Mouse (Mus musculus): ENCODE measurements around the gene Fam131b. TPM values are rescaled to one million over a fixed set of nuclear protein-coding genes. Genes with fewer than 3 reads are reported as not detected.

Fam131b gene
- total and polyA plus RNA-seq, 3 experiments = 0.60 to 0.82 (median 0.61) TPM

DNA sequence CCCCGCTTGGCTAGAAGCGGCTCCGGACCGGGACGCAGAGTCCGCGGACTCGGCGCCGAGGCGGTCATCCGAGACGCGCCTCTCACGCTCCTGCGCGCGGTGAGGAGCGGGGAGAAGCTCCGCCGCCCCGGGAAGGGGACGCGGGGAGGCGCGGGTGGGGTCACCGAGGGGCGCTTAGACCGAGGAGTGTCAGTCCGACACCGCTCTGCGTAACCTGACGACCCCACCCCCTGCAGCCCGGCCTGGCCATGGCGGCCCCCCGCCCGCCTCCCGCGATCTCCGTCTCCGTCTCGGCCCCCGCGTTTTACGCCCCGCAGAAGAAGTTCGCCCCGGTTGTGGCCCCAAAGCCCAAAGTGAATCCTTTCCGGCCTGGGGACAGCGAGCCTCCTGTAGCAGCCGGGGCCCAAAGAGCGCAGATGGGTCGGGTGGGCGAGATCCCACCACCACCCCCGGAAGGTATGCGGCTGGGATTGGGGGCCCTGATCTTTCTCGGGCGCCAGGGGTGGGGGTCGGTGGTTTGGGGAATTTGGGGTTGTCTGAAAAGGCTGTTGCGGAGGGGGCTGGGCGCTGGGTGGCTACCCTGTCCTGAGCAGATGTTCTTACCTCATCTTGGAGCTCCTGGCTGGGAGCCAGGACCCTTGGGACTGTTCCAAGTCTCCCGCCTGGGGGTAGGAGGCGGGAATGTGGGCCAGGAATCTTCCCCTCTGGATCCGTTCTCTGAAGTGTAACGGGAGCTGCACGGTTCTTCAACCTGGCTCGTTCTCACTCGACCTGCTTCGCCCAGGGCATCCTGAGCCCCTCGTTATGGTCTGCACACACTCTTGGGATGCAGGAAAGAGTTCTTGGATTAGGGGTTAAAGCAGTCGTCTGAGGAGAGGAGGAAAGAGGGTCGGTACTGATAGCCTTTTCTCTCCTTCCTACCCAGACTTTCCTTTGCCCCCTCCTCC is 25.9 kb upstream of the Fam131b start:
- TF ChIP-seq EP300 (IDR thresholded peaks at IDR 0.05; ENCODE audit: insufficient read depth, low read depth, low read length) (0 out of 2 replicates have a peak, but pooled peaks have one; percentile 23), POLR2A (IDR thresholded peaks at IDR 0.05; ENCODE audit: insufficient read depth, low read depth, low read length) (peak; percentile 80), CTCF (IDR thresholded peaks at IDR 0.05) (peak; percentile 16; the same call in 1 of the 2 replicates)
- Histone ChIP-seq H3K36me3 (ENCODE audit: control insufficient read depth, insufficient read depth, low read length) (peaks cover 26% of the 10 kb centered on the region), H3K4me3 (peak overlapping the region; percentile 78), H3K9ac (ENCODE audit: low read depth, low read length) (peak overlapping the region; percentile 98), H3K4me1 (ENCODE audit: control insufficient read depth, insufficient read depth, low read length) (peaks cover 21% of the 10 kb centered on the region), H3K27ac (peak overlapping the region; percentile 99), H3K79me2 (replicated peaks; ENCODE audit: control insufficient read depth, insufficient read depth, low read length) (no peaks in the 10 kb centered on the region), H3K27me3 (ENCODE audit: control insufficient read depth, insufficient read depth, low read length) (no peaks in the 10 kb centered on the region)
- DNase-seq = peak; percentile 85 to 88
- WGBS = 1% methylated on average over 58 of the region's 72 CpGs
- intact Hi-C loops (cut with DNase I) = loop anchor here (5.0 kb wide), 2 partner anchors 82 to 192 kb away; partner anchors contain the start of gene Tas2r126

DNA sequence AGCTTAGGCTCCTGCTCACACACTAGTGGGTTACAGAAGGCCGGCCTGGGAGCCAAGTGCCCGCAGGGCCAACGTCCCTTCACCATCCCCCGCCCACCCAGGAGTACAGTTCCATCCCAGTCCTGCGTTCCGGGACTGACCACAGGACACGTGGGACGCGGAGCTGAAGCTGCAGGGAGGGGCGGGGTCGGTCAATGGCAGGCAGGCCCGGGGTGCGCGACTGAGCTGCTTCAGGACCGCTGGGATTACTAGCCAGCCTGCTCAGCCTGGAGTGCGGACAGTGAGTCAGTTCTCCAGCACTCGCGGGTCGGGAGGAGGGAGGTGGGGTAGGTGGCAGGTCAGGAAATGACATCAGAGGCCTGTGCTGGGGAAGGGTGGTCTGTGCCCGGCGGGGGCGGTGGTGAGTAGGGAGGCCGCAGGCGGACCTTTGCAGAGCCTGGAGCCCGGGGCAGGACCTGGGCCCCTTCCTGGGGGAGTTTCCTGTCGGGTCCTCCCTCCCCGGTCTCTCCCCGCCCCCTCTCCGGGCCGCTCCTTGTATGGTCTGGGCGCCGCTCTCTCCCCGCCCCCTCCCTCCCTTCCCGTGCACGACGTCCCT is 25.1 kb upstream of the Fam131b start, which contains the start of gene Zyx:
Gene Zyx (plus strand): TSS at position 205 of the 595 bp plus-strand sequence.
- intact Hi-C loops (cut with DNase I) = loop anchor here (1.0 to 5.0 kb wide), 6 partner anchors 24 to 234 kb away; partner anchors contain the start of genes Casp2, Epha1 and Tas2r126
- TF ChIP-seq EP300 (IDR thresholded peaks at IDR 0.05; ENCODE audit: insufficient read depth, low read depth, low read length) (no peak; the same call in 1 of the 2 replicates), POLR2A (IDR thresholded peaks at IDR 0.05; ENCODE audit: insufficient read depth, low read depth, low read length) (peak; percentile 70), CTCF (IDR thresholded peaks at IDR 0.05) (peak; percentile 65)
- under 1% methylated on average over 24 of the region's 36 CpGs for WGBS

DNA sequence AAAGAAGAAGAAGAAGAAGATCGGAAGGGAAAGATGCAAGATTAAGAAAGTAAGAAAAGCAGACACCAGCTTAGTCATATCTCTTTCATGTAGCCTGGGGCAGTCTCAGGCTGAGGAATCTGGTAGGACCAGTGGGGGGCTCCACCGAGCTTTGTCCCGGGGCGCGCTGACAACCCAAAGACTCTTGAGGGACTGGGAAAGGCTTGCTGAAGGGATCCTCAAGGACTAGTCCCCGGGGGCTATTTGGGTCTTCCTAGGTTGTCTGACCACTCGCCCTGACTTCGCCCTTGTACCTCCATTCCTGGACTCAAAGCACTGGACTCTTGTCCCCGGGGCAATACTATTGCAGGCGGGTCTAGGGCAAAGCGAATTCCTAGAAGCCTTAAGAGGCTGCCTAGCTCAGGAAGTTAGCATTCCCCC is 24.6 kb upstream of the Fam131b start:
- H3K27ac ChIP-seq = peak overlapping the region; percentile 99
- peak overlapping the region; percentile 79 for H3K9ac ChIP-seq (ENCODE audit: low read depth, low read length)
- H3K79me2 ChIP-seq (replicated peaks; ENCODE audit: control insufficient read depth, insufficient read depth, low read length) = no peaks in the 10 kb centered on the region
- TF ChIP-seq CTCF (IDR thresholded peaks at IDR 0.05) (peak; percentile 88), EP300 (IDR thresholded peaks at IDR 0.05; ENCODE audit: insufficient read depth, low read depth, low read length) (0 out of 2 replicates have a peak, but pooled peaks have one; percentile 52), POLR2A (IDR thresholded peaks at IDR 0.05; ENCODE audit: insufficient read depth, low read depth, low read length) (no peak)
- H3K4me1 ChIP-seq (ENCODE audit: control insufficient read depth, insufficient read depth, low read length) = peaks cover 13% of the 10 kb centered on the region
- peaks cover 22% of the 10 kb centered on the region for H3K36me3 ChIP-seq (ENCODE audit: control insufficient read depth, insufficient read depth, low read length)
- peak overlapping the region; percentile 78 for H3K4me3 ChIP-seq
- under 1% methylated on average over 11 of the region's 11 CpGs for WGBS
- intact Hi-C loops (cut with DNase I) = loop anchor here (1.0 to 2.0 kb wide), 4 partner anchors 24 to 234 kb away; partner anchors contain the start of genes Casp2 and Epha1
- peak; percentile 87 to 88 for DNase-seq
- H3K27me3 ChIP-seq (ENCODE audit: control insufficient read depth, insufficient read depth, low read length) = no peaks in the 10 kb centered on the region

More for the DNA sequence above, 25.1 kb upstream of the Fam131b start, which contains the start of gene Zyx:
- Histone ChIP-seq H3K9ac (ENCODE audit: low read depth, low read length) (peak within 1 kb of the TSS; percentile 98), H3K4me3 (peak within 1 kb of the TSS; percentile 78), H3K4me1 (ENCODE audit: control insufficient read depth, insufficient read depth, low read length) (peaks cover 18% of the 10 kb centered on the region), H3K27me3 (ENCODE audit: control insufficient read depth, insufficient read depth, low read length) (no peaks in the 10 kb centered on the region), H3K79me2 (replicated peaks; ENCODE audit: control insufficient read depth, insufficient read depth, low read length) (no peaks in the 10 kb centered on the region), H3K27ac (peak within 1 kb of the TSS; percentile 99), H3K36me3 (ENCODE audit: control insufficient read depth, insufficient read depth, low read length) (peaks cover 22% of the 10 kb centered on the region)
- DNase-seq = peak; percentile 94 to 97

DNA sequence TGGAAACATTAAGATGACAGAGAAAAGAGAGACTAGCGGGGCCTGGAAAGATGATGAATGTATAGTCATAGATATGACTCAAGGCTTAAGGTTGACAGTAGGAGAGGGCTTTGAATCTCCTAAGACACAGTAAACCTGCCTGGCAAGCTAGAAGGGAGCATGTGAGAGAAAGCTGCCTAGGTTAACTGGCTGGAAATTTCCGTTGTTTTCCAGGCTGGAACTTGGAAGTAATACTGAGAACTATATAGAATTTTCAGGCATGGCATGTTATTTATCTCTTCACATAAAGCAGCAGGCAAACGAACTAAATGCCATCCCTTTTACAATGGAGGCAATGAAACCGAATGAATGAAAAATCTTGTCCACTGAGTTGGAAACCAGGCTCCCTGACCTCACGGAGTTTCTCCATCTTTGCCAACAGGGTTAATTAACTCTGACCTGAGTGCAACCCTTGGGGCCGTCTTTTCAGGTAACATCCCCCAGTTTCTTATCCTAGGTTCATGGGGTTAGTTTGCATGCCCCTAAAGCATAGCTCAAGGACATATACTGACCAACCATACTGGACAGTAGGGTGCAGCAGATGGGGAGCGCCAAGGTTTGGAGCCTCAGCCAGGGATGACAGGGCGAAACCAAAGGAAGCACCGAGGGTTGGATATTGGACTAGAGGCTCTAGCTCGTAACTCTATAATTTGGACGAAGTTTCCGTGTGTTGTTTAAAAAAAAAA is 24.0 kb upstream of the Fam131b start:
- no peak overlapping the region for H3K4me3 ChIP-seq
- H3K9ac ChIP-seq (ENCODE audit: low read depth, low read length) = no peak overlapping the region
- peaks cover 12% of the 10 kb centered on the region for H3K4me1 ChIP-seq (ENCODE audit: control insufficient read depth, insufficient read depth, low read length)
- H3K79me2 ChIP-seq (replicated peaks; ENCODE audit: control insufficient read depth, insufficient read depth, low read length) = no peaks in the 10 kb centered on the region
- intact Hi-C loops (cut with DNase I) = loop anchor here (1.0 to 2.0 kb wide), 4 partner anchors 25 to 235 kb away; partner anchors contain the start of genes Casp2 and Epha1
- no peak for TF ChIP-seq POLR2A (IDR thresholded peaks at IDR 0.05; ENCODE audit: insufficient read depth, low read depth, low read length)
- no peak for TF ChIP-seq CTCF (IDR thresholded peaks at IDR 0.05)
- no peak for TF ChIP-seq EP300 (IDR thresholded peaks at IDR 0.05; ENCODE audit: insufficient read depth, low read depth, low read length)
- WGBS = 51% methylated on average over 12 of the region's 12 CpGs
- no peaks in the 10 kb centered on the region for H3K27me3 ChIP-seq (ENCODE audit: control insufficient read depth, insufficient read depth, low read length)
- H3K27ac ChIP-seq = peak overlapping the region; percentile 99
- peak in 1 of 2 experiments; percentile 19 for DNase-seq
- peaks cover 20% of the 10 kb centered on the region for H3K36me3 ChIP-seq (ENCODE audit: control insufficient read depth, insufficient read depth, low read length)

DNA sequence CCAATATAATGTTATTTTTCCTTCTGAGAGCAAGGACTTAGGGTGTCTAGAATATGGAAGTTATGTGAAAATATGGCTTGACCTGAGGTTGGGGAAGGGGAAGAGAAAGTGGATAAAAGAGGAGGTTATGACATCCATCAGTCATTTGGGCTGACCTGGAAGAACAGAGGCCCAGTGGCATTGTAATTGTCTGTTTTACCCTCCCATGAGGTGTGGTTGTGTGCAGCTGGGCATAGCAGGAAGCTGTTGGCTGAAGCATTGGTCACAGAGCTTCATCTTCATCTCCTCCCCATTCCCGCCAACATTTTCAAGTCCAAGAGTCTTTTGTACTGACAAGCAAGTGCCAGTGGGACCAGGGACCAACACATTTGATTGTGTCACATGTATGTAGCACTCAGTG is 19.8 kb upstream of the Fam131b start:
- Histone ChIP-seq H3K27me3 (ENCODE audit: control insufficient read depth, insufficient read depth, low read length) (no peaks in the 10 kb centered on the region), H3K4me1 (ENCODE audit: control insufficient read depth, insufficient read depth, low read length) (peaks cover 1% of the 10 kb centered on the region), H3K4me3 (no peak overlapping the region), H3K36me3 (ENCODE audit: control insufficient read depth, insufficient read depth, low read length) (no peaks in the 10 kb centered on the region), H3K9ac (ENCODE audit: low read depth, low read length) (no peak overlapping the region), H3K27ac (no peak overlapping the region), H3K79me2 (replicated peaks; ENCODE audit: control insufficient read depth, insufficient read depth, low read length) (no peaks in the 10 kb centered on the region)
- 78% methylated on average over 1 of the region's 1 CpGs for WGBS
- DNase-seq = no peak
- intact Hi-C loops (cut with DNase I) = no loop called here
- TF ChIP-seq EP300 (IDR thresholded peaks at IDR 0.05; ENCODE audit: insufficient read depth, low read depth, low read length) = no peak
- no peak for TF ChIP-seq POLR2A (IDR thresholded peaks at IDR 0.05; ENCODE audit: insufficient read depth, low read depth, low read length)
- TF ChIP-seq CTCF (IDR thresholded peaks at IDR 0.05) = no peak
